Mouse (Mus musculus): ENCODE data around the gene Sec16a.

The Sec16a gene

GRCm38 (mm10) chr2:26444946-26445665 lies at the start of gene Sec16a:
TSS of gene Sec16a (minus strand) at chr2:26445216.
- peak; percentile 100 for DNase-seq

DNA sequence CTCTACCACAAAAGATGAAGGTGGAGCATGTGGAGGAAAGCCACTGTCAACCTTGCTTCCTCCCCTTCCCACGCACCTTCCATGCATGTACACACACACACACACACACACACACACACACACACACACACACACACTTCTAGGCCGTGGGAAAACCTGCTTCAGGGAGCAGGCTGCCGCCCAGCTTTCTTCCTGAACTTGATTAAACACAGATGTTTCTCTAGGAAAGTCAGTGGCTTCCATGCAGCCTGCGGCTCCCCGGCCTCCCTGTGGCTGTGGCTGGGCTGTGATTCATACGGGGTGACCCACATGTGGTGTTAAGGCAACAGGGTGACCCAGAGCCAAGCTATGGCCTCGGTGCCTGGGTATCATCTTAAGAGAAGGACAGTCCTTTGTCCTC lies 49.4 kb upstream of the Sec16a start:
- no peak for DNase-seq

- DNase-seq = peak; percentile 57 to 73
Measured at GRCm38 (mm10) chr2:26493021-26493781, 48.2 kb upstream of the Sec16a start.

DNA sequence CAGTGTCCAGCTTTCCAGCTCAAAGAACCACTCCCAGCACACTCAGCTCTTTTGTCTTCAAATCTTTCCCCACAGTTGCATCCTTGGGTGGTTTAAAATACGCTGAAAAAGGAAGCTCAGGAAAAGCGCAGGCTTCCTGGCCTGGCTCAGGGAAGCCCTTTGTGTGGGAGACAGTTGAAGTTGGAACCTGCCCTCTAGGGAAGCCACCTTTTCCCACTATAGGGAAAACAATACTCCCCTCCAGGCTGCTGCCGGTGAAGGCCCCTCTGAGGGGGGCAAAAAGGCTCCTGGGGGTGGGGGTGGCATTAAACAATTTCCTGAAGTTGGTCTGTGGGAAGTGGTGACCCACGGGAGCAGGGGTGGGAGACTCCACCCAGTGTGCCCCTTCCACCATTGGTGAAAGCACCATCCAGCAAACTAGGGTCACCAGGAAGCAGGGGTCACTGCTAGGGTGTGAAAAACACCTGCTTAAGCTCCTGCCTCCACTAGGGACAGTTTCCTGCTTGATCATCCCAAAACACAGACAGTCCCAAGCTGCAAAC lies 45.8 kb upstream of the Sec16a start:
- peak; percentile 35 to 57 for DNase-seq

DNA sequence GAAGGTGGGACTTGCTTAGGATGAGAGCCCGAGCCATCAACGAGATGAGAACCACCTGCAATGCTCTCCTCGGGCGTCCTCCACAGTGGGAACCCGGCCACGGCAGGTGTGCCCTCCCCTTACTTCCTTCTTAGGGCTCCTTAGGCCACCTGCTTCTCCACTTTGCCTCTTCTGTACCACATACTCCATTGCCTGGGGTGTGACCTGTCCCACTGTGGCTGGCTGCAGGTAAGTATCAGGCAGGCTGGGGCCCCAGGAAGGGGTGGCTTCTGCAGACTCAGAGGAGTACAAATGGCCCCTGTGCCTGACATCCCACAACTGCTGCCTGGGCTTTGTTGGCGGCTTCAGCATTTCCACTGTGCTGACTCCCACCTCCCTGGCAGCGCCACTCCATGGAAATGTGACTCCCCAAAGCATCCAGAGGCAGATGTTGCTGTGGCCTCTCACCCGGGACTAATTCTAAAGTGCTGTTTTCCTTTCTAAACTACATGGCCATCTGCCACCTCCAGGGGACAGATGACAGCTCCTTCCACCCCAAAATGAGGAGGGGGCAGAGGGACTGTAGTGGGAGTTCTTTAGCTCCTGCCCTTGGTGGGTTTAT lies 43.6 kb upstream of the Sec16a start:
- no peak for DNase-seq

GRCm38 (mm10) chr2:26487322-26488021 lies 42.5 kb upstream of the Sec16a start:
- peak; percentile 34 to 38 for DNase-seq

- DNase-seq = peak; percentile 36 to 48
Measured at GRCm38 (mm10) chr2:26486835-26487321, 41.9 kb upstream of the Sec16a start.

DNA sequence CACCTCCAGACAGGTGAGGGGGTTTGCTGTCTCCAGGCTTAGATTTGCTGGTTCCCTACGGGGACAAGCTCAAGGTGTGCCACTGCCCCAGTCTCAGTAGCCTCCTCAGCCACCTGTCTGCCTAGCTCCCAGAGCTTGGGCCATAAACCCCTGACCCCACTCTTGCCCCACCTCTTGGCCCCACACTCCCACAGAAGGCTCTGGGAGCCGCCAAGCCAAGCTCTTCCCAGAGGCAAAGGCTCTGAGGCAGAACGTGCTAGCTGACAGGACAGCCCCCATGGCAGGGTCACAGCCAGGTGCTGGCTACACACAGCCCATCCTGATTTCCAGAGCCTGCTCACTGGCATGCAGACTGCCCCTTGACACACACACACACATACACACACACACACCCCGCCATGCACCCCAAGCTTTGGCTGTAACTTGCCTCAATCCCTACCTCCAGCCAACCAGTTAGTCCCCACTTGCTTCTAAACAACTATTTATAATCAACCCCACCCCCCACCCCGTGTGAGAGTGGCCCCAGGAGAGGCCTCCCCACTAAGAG lies 41.3 kb upstream of the Sec16a start:
- peak in 1 of 2 experiments; percentile 63 for DNase-seq

- no peak for DNase-seq
Measured at GRCm38 (mm10) chr2:26485710-26486109, 40.7 kb upstream of the Sec16a start.

DNA sequence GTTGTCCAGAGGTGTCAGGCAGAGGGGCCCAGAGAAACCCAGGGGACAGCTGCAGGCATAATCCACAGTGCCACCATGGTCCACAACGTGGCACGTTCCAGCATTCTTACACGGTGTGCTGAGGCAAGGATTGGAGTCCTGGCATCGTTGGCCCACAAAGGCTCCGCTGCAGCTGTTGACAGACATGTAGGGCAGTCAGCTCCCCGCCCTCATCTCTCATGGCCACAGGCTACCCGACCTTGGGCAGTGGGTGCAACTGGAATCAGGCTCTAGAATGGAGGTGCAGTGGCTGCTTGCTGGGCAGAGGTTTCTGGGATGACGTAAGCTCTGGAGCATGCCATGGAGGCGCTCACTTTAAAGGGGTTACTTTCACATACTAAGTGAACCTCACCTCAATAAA lies 40.3 kb upstream of the Sec16a start:
- no peak for DNase-seq

DNA sequence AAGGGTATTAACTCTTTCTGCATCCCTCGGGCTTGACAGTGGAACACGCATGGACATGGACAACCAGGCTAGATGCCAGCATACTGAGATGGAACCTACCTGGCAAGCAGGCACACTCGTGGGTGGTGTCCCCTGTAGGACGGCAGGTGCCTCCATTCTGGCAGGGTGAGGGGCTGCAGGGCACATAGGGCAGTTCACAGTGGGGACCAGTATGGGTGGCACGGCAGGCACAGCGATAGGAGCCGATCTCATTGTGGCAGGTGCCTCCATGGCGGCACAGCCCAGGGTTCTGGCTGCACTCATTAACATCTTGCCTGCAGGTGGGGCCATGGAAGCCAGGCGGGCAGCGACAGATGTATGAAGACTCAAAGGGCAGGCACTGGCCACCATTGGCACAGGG lies 39.2 kb upstream of the Sec16a start:
- DNase-seq = no peak

- DNase-seq = peak in 1 of 2 experiments; percentile 26
Measured at GRCm38 (mm10) chr2:26483230-26483869, 38.3 kb upstream of the Sec16a start.

- no peak for DNase-seq
Measured at GRCm38 (mm10) chr2:26482824-26483223, 37.8 kb upstream of the Sec16a start.

DNA sequence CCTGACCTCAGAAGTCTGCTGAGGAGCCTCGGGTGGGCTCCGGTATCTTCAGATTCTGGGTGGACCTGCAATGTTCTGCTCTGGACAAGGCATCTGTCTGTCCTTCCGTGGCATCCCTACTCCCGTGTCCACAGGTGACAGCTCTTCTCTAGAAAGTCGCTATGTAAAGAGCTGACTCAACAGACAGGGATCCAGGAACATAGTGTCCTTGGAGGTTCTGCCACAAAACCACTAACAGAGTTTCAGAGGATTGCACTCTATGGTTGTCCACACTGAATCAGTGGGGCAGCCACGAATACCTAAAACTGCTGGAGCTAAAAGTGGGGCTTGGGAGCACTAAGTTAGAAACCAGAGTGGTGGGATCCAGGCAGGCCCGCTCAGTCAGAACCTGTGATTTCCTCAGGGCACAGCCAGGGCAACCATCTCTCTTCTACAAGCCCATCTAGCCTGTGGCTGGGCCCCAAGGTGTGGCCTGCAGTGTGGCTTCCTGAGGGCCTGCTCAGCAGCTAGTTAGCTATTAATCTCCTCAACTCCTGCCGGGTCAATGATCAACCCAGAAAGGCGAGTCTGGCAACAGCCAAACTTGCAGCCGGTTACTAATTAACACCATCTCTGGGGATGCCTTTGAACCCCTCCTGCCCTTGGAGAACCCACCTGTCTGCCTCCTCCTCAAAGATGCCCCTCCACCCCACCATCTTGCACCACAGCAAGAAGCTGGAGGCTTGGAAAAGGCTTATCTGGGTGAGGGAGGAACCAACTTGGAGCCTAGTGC lies 36.9 kb upstream of the Sec16a start:
- DNase-seq = peak; percentile 91 to 94

DNA sequence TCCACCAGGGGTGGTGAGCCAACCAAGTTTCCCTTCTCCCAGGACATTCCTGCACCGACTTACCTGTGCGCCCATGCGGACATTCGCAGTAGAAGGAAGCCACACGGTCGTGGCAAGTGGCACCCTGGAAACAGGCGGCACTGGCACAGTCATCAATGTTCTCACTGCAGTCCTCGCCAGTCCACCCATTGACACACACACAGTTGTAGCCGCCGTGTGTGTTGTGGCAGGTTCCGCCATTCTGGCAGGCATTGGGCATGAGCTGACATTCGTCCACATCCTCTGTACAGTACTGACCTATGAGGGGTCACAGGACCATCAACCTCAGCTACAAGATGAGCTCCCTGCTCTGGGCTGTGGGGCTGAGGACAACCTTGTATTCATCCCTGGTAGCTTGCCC lies 35.9 kb upstream of the Sec16a start:
- no peak for DNase-seq

DNA sequence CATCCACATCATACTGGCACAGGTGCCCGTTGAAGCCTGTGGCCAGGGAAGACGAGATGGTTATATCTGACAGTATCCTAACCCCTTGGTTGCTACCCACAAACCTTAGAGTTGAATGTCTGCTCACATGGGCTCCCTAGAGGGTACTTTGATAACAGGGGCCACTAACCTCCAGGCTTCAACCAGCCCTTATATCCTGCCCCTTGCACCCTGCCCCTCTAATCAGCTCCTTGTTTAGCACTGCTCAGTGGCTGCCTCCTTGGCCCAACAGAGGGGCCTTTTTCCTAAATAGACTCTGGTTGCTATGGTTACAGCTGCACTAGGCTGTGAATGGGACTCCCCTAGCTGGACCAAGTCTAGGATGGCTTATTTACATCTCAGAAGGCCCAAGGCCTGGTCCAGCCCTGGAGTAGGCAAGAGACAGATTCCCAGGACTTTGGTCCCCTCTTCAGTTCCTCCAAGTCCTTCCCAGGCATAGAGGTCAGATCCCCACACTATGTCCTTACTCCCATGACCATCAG lies 33.7 kb upstream of the Sec16a start:
- no peak for DNase-seq

DNA sequence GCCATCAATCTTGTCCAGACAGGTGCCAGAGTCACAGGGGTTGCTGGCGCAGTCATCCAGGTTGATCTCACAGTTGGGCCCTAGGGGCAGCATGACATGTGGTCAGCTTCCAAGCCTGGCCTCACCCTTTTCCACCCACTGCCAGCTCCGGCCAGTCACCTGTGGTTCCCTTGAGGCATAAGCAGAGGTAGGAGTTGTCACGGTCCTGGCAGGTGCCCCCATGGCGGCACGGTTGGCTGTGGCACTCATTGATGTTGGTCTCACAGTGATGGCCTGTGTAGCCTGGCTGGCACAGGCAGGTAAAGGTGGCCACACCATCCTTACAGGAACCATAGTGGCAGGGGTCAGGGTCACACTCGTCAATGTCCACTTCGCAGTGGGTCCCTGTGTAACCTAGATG lies 32.9 kb upstream of the Sec16a start:
- no peak for DNase-seq

GRCm38 (mm10) chr2:26475505-26476430 lies 30.8 kb upstream of the Sec16a start:
- no peak for DNase-seq

DNA sequence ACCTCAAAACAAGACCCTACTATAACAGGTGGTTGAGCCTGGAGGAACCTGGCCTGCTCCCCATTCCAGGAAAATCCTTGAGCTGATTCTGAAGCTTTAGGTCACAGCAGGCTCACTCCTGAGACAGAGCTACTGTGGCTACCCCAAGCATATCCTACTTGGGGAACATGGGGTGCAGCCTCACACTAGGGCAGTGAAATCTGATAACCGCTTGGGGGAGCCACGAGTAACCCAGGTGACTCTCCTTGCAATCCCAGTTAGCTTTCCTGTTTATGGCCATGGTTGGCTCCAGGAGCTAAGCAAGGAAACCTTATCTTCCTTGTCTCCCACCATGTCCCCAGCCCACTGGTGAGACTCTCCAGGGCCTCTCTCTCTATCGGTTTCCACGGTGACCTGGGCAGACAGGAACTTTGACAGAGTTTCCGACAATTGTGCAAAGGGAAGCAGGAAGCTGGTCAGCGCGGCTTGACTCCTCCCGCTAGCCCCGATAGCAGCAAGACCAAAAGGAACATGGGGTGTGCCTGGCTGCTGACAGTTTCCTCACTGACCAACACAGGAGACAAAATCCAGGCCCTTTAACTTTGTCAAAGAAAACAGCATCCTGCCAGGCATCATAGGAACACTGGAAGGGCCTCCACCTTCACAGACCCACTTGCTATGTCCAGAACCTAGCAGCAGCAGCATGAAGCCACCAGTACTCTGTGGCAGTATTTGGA lies 29.9 kb upstream of the Sec16a start:
- peak; percentile 75 to 87 for DNase-seq

Measured in kidney, postnatal 36 days (tissue).